Mouse (Mus musculus) heart, postnatal 4 days (tissue): ENCODE results near the gene D930048N14Rik. TPM values are rescaled to one million over a fixed set of nuclear protein-coding genes. Genes with fewer than 3 reads are reported as not detected.
"Not testable (repeated sequence)": the region's sequence is repeated elsewhere in the genome, so short reads cannot be mapped to it uniquely, and the experiment has no call there.

Source experiments
- DNase-seq: peaks from one replicate; pipeline ENCODE4 v3.0.0; 2021
- total RNA-seq, 2 experiments: library from RNA; stranded (reverse); gene quantifications; 2 replicates each; pipeline ENCODE4 v1.2.3; 2021

Gene D930048N14Rik
- total RNA-seq, 2 experiments from 2014 or later: 1.3 to 2.0 TPM

GRCm38 (mm10) chr11:51653736-51654135, 3.0 kb downstream of the D930048N14Rik start:
- DNase-seq: no peak

- DNase-seq: no peak
These were observed 4.1 kb downstream of the D930048N14Rik start for GRCm38 (mm10) chr11:51654891-51655290.

DNA sequence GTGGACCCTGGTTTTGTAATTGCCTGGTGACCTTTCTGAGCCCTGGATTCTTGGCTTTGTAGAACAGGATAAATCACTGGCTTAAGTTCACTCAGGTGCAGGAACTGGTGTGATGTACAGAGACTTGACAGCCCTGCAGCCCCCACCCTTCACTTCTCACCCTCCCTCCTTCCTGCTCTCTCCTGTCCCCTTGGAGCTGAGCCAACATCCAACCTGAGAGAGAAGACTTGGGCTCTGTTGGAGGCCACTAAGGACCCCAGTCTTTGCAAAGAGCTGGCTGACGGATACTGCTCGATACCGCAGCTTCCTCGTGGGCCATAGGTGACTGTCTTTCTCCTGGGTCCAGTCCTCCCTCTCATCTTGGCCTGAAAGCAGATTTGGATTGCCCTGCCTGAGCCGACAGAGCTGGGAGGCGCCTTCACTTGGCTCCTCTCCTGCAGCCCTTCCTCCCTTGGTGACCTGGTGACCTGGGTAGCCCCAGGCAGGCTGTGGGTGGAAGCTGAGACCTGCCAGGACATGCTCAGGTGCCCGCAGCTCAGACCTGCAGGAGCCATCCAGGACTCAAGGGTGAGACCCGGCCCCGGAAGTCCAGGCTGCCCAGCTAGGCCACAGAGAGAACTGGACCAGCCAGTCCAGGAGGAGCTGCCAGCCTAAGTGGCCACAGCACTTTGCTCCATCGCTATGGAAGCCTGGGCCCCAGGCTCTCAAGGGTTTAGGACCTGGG, 6.2 kb downstream of the D930048N14Rik start:
- no peak for DNase-seq

- no peak for DNase-seq
These were observed 7.5 kb downstream of the D930048N14Rik start for GRCm38 (mm10) chr11:51658291-51658690.

DNA sequence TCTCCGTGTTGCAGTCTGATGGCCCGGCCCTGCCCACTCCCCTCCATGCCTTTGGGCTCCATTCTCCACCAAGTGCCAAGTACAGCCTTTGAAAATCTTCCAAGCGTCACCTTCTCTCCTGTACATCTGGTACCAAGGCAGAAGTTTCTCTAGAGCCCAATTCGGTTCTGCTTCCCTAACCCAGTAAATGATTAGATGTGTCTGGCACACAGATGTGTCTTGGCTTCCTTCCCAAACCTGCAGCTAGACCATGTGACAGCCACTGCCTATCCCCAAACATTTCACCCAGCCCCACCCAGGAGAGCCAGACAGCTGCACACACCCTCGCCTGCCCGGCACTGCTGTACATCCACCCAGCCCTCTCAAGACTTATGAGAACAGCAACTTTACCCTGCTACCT, 8.0 kb downstream of the D930048N14Rik start:
- DNase-seq: peak; percentile 50

GRCm38 (mm10) chr11:51661867-51662365, 11.2 kb downstream of the D930048N14Rik start:
- DNase-seq: no peak

GRCm38 (mm10) chr11:51662632-51663031, 11.9 kb downstream of the D930048N14Rik start:
- no peak for DNase-seq

- not testable (repeated sequence) for DNase-seq
These were observed 14.0 kb downstream of the D930048N14Rik start for GRCm38 (mm10) chr11:51664747-51665146.

DNA sequence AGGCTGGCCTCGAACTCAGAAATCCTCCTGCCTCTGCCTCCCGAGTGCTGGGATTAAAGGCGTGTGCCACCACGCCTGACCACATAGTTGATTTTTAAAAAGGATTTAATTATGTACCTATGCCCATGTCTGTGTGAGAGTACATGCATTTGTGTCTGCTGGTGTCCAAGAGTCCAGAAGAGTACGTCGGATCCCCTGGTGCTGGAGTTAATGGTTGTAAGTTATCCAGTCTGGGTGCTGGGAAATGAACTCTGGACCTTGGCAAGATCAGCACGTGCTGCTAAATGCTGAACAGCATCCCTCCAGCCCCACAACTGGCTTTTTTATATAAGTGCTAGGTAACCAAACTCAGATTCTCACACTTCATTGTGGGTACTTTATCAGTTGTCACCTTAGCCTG, 20.1 kb downstream of the D930048N14Rik start:
- DNase-seq: no peak

- no peak for DNase-seq
These were observed 20.6 kb downstream of the D930048N14Rik start for GRCm38 (mm10) chr11:51671376-51671775.

DNA sequence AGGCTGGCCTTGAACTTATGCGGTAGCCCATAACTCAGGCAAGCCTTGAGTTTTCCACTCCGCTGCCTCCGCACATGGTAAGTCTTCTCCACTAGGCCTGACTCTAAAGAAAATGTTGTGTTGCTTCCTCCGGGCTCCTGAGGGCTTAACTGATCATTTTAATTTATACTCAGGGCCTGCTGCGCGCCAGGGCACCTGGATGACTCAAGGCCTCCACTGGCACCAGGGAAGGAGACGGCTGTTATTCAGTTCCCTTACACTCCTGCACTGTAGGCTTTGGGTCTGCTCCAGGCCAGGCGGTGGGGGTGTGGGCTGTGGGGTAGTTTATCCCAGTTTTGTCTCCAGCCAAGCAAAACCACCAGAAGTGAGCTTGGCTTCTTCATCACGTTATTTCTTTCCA, 22.5 kb downstream of the D930048N14Rik start:
- no peak for DNase-seq

- DNase-seq: no peak
These were observed 24.6 kb downstream of the D930048N14Rik start for GRCm38 (mm10) chr11:51675386-51675785.

GRCm38 (mm10) chr11:51677737-51678418, 27.1 kb downstream of the D930048N14Rik start:
- DNase-seq: no peak

DNA sequence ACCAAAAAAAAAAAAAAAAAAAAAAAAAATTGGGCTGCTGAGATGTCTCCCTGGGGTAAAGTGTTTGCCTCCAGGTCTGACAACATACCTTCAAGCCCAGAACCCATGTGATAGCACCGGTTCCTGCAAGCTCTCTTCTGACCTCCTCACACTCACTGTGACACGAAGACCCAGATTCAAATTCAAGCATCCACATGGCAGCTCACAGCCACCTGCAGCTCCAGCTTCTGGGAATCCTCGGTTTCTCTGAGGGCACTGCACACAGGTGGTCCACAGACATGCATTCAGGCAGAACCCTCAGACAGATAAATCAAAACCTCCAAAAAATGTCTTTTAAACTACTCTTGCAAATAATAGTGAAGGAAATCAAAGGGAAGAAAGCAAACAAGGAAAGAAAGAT, 28.7 kb downstream of the D930048N14Rik start:
- no peak for DNase-seq

GRCm38 (mm10) chr11:51681324-51681975, 30.7 kb downstream of the D930048N14Rik start:
- peak; percentile 95 for DNase-seq

GRCm38 (mm10) chr11:51681976-51682374, 31.2 kb downstream of the D930048N14Rik start:
- DNase-seq: no peak

GRCm38 (mm10) chr11:51688330-51689328, 37.9 kb downstream of the D930048N14Rik start, which contains the start of gene 0610009B22Rik:
Gene 0610009B22Rik, minus strand, starts transcription at chr11:51688874.
- DNase-seq: peak; percentile 100

DNA sequence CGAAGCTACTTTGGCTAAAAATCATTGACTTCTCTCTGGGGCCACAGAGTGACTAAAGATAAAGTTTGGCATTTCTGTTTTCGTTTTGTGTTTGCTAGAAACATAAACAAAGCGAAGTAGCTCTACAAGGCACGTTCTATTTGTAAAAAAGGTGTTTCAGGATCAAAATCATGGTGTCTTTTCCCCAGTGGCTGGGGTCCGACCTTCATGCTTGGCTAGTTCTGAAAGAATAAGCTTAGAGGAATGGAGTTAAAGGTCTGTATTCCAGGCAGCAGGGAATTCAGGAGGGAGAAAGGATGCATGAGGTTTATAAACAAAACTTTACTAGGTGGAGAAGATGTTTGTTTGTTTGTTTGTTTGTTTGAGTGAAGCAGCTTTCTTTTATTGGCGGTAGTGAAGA, 38.6 kb downstream of the D930048N14Rik start:
- DNase-seq: no peak

DNA sequence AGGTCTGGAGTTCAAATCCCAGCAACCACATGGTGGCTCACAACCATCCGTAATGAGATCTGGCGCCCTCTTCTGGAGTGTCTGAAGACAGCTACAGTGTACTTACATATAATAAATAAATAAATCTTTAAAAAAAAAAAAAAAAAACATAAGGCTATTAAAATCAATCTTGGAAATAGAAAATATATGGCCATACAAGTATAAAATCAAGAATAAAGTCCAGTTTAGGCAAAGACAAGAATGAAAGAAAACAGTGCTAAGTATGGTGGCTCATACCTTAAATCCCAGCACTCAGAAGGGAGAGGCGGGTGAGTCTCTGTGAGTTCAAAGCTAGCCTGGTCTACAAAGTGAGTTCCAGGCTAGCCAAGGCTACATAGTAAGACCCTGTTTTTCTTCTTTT, 39.8 kb downstream of the D930048N14Rik start:
- not testable (repeated sequence) for DNase-seq

- DNase-seq: no peak
These were observed 44.2 kb downstream of the D930048N14Rik start for GRCm38 (mm10) chr11:51694984-51695383.

- DNase-seq: no peak
These were observed 52.1 kb downstream of the D930048N14Rik start for GRCm38 (mm10) chr11:51702831-51703230.
